Mouse (Mus musculus) testis, postnatal 14 days (tissue): ENCODE data around the gene Plcb4.
"Not testable (repeated sequence)": the region's sequence is repeated elsewhere in the genome, so short reads cannot be mapped to it uniquely, and the experiment has no call there.

ENCODE experiments used
- DNase-seq: peaks from one replicate; pipeline ENCODE4 v3.0.0; 2021; ENCODE audit warnings: low spot score

The Plcb4 gene

DNA sequence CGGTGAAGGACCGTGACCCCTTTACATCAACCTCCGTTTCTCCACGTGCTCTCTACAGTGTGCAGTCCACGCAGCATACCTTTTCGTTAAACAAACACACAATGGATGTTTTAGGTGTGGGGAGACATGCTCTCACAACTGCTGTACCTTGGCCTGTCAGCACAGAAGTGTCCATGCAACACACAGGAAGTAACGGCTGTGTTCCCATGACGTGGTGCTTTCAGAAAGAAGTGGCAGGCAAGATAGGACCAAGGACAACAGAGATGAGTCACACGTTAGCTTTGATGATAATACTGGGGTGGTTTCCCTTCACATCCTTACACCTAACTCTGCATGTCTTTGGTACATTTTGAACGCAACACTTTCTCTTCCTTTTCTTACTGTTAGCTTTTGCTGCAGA lies 232.3 kb downstream of the Plcb4 start:
- DNase-seq = no peak

DNA sequence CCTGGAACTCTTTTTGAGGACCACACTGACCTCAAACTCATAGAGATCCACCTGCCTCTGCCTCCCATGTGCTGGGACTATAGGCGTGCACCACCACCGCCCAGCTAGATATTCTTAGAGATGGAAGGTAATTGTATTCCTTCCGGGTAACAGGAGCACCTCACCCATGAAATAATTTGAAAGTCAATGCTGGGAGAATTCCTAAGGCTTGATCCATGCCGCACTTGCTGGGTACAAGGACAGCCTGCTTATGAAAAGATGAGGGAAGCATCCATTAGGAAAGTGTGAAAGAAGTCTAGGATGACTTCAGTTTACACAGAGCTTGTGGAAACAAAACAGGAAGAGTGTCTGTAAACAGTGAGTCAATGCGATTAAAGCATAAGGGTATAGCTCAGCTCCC lies 232.9 kb downstream of the Plcb4 start:
- DNase-seq = no peak

DNA sequence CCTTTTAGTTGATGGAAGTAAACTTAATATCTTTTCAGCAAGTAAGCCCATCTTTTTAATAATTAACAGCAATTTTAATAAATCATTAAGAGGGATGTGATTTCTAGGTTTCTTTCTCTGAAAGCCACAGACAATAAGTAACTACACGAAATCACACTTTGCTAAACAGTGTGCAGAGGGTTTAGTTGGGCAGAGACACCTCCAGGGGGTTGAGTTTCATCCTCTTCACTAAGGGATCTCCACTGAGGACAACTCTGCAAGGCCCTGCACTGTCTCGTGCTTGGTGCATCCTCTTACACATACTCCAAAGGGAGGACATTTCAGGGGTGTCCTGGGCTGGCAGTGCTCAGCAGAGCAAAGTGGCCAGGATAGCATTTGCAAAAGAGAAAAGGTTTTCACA lies 235.8 kb downstream of the Plcb4 start:
- no peak for DNase-seq

DNA sequence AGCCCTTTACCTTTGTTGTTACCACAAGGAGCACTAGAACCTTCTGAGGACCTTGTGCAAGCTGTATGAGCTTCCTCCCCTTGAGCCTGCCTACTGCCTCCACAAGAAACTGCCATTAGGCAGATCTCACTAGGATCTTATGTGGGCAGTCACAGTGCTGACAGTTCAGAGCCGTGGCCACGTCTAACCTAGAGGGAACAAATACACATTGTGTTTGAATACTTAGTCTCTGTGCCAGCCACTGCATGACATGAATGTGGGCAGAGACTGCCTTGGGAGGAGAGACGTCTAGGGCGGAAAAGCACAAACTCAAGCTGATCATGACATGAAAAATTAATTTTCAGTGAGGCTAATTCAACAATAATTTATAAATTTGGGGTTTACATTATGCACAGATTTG lies 239.2 kb downstream of the Plcb4 start:
- DNase-seq = no peak

DNA sequence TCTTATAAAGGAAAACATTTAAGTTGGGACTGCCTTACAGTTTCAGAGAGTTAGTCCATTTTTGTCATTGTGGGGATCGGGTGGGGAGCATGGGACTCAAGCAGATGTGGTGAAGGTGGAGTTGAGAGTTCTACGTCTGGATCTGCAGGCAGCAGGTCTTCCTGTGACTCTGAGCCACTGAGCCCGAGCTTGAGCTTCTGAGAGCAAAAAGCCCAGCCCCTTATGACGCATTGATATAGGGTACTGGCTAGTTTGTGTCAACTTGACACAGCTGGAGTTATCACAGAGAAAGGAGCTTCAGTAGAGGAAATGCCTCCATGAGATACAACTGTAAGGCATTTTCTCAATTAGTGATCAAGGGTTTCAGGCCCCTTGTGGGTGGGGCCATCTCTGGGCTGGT lies 241.1 kb downstream of the Plcb4 start:
- not testable (repeated sequence) for DNase-seq

DNA sequence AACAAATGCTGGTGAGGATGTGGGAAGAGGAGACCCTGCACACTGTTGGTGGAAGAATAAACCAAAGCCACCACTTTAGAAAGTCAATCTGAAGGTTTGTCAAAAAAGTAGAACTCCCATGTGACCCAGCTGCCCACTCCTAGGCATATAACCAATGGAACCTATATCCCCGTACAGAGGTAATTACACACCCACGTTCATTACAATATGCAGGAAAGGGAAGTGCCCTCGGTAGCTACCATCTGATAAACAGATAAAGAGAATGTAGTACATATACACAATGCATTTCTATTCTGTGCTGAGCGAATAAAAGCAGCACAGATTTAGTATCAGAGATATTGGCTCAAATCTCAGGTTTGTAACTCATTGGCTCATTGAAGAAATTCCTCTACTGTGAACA lies 242.2 kb downstream of the Plcb4 start:
- no peak for DNase-seq

DNA sequence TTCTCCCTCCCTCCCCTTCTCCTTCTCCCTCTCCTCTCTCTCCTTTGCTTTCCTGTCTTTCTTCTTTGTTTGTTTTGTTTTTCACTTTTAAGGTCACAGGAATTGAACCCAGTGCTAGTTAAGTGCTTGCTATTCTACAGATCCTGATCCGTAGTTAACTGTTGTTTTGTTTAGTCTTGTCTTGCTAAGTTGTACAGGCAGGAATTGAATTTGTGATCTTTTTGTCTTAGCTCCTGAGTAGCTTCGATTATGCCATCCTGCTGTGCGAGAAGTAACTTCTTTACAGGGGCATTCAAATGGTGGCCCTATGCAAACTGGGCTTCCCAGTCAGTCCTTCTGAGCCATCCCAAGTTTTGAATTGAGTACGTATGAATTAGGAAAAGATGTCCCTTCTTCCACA lies 245.5 kb downstream of the Plcb4 start:
- DNase-seq = no peak

DNA sequence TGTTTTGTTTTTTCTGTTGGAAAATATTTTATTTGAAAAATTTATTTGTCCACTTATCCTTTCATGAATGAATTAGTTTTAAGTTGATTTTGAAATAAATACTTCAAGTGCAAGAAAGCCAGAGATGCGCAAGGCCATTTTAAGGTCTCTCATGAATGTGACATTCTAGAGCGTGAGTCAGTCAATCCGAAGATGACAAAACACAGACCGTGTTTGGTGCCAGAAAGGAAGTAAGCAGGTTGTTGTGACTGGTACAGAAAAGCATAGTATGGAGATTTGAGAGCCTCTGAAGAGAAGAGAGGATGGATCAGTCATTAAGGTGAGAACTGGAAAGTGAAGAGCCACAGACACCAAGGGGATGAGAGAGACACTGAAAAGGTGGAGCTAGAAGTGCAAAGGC lies 246.0 kb downstream of the Plcb4 start:
- no peak for DNase-seq

DNA sequence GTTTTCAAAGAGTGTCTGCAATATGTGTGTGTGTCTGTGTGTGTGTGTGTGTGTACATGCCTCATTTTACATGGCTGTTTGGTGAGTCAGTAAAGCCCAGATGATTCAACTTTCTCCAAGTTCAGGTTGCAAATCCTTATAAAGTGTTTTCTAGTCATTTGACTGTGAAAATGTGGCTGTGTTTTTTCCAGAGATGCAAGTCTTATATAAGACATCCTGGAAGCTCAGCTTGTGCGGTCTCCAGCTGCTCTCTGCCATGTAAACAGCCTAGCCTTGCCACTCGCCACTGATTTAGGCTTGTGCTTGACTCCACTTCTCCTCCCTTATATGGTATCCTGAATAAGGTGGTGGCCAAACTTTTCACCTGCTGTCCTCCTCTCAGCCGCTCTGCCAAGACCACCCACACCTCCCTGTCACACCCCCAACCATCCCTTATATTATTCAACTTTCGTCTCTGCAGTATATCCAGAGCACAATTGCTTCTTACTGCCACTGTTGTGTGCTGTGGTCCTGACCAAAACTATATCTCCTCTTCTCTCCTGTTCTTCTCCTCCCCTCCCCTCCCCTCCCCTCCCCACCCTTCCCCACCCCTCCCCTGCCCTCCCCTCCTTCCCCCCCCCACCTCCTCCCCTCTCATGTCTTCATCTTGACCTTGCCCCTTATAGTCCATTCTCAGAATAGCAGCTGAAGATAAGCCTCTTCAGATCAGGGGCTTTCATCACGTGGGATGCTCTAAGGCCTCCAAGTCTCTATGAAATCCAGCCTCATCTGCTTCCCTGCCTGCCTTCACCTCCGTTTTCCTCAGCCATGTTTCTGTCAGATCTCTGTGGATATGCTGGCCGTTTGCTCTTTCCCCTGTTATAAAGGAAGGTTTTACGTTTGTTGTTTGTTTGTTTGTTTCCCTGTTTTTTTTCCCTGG lies 255.8 kb downstream of the Plcb4 start:
- DNase-seq = no peak

DNA sequence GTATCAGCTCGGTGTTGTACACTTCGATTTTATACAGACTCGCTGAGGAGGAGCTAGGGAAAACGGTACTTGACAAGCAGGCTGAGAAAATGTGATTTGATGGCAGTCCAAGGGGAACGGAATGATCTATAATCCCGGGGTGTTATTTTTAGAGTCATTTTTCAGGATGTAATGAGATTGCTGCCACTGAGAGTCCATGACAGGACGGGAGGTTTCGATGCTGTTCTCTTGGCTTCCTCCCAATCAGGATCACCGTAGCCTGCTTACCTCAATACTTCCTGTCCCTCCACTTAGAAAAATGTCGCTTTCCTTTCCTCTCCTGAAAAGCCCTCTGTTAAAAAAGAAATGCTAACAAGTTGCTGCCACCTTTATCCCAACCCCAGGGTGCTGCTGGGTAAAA lies 257.1 kb downstream of the Plcb4 start:
- no peak for DNase-seq

DNA sequence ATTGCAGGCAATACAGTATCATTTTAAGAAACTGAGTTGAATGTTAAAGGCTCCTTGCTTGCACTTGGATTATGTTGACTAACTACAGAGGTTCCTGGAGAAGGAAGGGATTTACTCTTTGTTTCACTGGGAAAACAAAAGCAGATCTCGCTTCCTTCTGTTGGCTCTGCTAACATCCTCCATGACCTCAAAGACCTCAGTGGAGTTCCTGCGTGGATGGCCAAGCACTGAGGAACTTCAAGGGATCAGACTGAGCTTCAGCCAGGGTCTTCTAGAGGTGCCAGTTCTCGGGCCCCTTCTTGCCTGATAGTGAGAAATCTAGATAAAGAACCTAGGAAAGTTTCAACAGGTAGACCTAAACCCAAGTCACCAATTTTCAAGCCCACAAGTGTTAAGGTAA lies 258.2 kb downstream of the Plcb4 start:
- DNase-seq = no peak

DNA sequence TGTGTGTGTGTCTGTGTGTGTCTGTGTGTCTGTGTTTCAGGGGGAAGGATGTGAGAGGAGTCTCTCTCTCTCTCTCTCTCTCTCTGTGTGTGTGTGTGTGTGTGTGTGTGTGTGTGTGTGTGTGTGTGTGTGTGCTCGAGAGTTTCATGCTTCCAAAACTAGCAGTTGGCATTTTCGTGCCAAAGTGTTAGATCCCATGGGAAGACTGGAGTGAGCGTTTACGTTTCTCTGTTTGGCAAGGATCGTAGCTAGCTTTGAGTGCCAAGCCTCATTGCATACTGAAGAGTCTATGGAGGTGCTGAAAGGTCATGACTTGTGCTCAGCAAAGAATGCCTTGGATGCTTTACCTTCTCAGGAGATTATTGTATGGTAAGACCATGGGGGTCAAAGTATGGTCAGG lies 259.3 kb downstream of the Plcb4 start:
- DNase-seq = no peak

DNA sequence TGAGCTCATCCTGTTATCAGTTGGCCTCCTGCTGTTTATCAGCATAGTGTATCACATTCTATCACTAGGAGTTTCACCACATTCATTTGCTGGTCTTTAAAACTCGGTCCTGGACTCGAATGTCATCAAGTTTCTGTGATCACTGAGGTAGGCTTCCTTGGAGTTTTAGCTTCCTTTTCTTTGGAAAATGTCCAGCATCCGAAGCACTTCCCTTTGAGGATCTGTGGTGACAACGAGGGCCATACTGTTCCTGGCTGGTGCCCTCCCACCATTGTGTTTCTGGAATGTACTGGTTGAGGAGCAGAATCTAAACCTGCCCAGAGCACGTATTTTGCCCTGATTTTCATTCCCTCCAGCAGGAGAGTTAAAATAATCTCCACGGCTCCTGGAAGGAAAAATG lies 260.8 kb downstream of the Plcb4 start:
- no peak for DNase-seq

DNA sequence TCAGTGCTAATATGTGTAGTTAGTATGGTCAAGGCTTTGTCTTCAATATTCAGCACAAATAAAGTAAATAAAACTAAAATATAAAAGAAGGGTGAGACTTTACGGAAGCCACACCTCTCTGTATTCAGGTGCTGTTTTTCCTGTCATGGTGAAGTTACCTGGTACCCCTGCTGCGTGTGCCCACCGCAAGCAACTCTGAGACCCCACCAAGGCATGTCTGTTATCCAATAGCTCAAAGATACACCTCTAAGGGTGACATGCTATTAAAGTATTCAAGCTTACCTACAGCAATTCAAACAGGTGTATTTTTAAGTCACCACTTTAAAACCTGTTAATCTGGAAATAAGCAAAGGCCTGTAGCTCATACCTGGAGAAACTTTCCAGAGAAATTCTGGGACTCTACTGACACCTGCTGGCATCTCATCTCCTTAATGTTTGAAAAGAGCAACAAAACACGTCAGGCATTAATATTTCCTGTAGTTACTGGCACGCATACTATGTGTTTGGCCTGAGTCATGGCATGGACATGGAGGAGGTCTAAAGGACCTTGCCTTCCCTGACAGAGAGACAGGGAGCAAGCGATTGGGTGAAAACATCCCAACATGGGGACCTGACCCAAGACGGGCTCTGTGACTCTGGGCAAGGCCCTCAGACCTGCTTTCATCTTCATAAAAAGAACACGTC lies 268.0 kb downstream of the Plcb4 start:
- DNase-seq = no peak

DNA sequence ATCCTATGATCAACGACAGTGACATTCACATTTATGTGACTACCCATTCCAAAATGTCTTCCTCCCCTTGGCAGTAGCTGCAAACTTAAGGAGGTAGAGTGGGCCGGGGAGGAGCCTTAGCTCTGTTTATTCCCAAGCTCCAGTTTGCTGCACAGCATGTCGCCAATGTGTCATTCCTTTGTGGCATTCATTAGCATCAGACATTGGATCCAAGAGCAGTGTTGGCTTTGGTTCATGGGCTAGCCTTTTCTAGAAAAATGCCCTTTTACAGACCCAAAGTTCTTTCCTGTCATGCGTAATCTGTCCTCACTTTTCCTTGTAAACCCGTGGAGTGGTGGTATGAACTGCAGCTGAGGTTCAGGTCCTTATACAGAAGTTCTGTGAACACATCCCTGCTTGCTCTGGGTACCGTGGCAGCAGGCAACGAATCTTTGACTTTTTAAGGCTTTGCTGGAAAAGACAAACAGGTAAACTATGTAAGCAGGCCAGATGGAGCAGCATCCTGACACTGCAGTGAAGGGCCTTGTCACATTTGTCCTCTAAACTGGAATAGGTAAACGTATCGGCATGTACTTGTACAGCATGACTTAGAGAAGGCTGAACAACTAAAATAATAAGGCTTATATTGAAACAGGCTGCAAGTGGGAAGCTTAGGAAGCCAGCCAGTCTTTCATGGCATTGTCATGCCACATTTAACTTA lies 270.4 kb downstream of the Plcb4 start:
- DNase-seq = no peak

DNA sequence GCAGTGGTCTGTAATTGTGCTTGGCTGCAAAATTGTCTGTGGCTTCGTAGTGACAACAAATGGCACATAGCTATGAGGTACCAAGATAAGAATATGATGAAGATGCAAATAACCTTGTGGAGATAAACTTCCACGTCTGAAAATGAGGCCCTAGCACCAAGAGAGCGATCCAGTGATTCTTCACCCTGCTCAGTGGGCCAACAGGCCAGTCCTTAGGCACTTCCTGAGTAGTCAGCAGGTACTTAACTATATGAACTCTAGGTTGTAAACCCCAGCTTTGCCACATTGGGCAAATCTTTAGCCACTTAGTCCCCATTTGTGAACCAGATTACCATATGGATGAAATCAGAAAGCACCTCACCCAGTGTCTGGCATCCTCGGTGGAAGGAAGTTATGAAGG lies 271.9 kb downstream of the Plcb4 start:
- no peak for DNase-seq

DNA sequence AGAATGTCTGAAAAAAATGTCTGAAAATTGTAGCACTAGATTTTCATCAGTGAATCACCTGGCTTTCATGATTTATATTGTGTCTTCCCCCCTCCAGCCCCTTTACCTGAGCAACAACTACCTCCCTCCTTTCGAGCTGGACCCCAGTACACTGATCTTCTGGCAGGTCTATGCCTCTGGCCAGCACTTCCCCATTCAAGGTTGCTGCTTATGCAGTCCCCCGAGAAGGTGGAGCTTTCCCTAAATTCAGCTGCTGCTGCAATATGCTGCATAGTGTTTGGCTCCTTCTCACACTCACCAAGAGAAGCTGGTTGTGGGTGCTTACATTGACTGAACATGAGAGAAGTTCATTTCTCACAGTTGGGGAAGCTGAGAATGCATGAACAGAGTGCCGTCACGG lies 273.8 kb downstream of the Plcb4 start:
- no peak for DNase-seq

DNA sequence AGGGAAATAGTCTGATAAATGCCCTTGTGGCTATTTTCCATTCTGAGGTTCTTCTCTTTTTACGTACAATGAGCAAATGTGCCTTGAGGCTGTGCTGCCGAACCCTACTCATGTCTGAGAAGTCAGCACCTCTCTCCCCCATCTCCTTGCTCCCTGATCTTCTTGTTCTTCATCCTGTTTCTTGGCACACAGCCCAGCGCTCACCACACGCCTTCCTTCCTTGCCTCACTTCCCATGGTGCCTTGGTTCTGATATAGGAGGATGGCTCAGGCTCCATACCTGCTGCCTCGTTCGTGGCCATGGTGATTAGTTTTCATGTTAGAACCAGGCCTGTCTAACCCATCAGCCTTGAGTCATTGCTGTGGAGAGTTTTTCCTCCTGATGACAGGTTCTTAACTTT lies 277.6 kb downstream of the Plcb4 start:
- DNase-seq = no peak

DNA sequence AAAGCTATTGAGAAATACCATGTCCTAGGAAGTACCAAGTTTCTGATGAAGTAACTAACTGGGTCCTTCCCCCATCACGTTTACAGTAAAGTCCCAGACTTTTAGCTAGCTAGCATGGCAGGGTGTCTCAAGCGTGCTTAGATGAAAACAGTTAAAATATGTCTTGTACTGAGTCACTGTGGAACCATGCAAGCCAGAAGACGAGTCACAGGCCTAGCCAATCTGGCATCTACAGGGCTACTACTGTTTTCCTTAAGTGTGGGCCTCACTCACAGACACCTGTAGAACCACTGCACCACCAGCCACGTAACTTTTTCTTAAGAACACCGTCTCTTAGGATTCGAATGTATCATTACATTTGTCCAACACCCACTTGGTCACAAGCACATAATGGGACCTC lies 278.8 kb downstream of the Plcb4 start:
- DNase-seq = no peak

DNA sequence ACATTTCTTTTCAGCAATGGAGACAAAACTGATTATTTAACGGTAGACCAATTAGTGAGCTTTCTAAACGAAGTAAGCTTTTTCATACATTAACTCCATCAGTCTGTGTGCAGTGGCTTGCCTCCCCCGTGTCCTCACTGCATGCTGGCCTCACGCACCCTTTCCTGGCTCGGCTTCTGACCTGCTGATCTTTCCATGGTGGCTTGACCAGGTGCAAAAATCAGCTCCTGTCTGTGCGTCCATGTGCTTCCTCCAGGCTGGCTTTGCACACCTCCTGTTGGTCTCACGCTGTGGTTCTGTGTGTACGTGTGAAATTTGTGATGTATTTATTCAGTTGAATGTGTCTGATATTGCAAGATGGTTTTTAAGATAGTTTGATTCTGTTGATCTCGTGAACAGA lies 281.1 kb downstream of the Plcb4 start:
- no peak for DNase-seq

DNA sequence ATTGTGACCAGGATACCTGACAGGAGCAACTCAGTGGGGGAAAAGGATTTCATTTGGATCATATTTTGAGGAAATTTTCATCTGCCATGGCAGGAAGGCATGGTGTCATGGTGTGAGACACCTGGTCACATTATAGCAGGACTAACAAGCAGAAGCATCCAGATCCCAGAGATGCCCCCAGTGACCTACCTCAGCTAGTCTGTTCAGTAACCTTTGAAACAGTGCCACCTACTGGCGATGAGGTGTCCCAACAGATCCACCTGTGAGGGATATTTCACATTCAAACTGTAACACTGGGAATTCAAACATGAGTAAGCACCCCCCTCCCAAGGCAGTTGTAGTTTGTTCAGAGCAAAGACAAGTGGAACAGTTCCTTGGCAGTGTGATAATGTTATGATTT lies 289.0 kb downstream of the Plcb4 start:
- DNase-seq = no peak

DNA sequence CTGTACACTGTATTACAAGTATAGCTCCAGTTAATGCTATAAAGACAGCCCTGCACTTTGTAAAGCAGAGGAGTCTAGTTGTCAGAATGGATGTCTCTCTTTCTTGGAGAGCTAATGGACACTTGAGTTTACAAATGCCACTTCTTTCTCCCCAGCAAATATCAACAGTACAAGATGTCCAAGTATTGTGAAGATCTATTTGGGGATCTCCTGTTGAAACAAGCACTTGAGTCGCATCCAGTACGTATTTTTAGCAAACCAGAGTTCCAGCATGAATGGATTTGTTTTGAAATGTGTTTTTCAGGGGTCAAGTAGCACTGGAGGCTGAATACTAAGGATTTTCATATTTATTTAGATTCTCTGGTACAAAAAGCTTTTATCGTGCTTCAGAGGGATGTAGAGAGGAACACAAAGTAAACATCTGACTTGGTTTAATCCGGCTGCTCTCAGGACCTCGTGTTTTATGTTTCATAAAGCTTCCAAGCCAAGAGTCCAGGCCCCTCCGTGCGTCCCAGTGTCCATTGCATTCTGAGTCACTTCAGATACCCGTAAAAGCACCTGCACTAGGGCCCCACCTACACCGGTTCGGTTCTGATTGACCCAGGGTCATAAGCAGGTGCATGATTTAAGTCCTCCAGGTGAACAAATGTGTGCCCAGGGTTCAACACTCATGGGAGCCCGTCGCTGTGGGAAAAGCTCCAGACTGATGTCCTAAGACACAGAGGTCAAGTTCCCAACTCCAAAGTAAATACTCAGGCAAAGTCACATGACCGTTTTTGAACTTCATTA lies 296.1 kb downstream of the Plcb4 start:
- no peak for DNase-seq
